Mouse (Mus musculus) intestine, postnatal 0 days (tissue): ENCODE measurements at regions not wholly inside any gene's neighbourhood (a gene's known extent, or its start where the extent isn't known, plus 50 kb on each side); places are given as distances from the start of the nearest gene placed in this dataset.

Source experiments
- ATAC-seq: fragments of 200-750 bp; cut with Nextera tagmentation; 2 replicates; pipeline ENCODE4 v1.8.0; 2017; ENCODE audit warnings: mild to moderate bottlenecking, moderate TSS enrichment, moderate library complexity
- H3K27ac ChIP-seq: fragments of 300-500 bp; sonication (generic); 2 replicates; pipeline ENCODE4 v1.5.1; 2014; ENCODE audit warnings: mild to moderate bottlenecking, low read depth, low read length, moderate library complexity
- H3K27me3 ChIP-seq: fragments of 300-500 bp; sonication (generic); replicated peaks from 2 replicates; pipeline ENCODE4 v1.6.1; 2014; ENCODE audit warnings: low read length, mixed read lengths; ENCODE audit not compliant: control insufficient read depth, insufficient read depth
- H3K36me3 ChIP-seq: fragments of 300-500 bp; sonication (generic); 2 replicates; pipeline ENCODE4 v1.6.1; 2014; ENCODE audit warnings: mild to moderate bottlenecking, moderate library complexity; ENCODE audit not compliant: control insufficient read depth, insufficient read depth
- H3K4me1 ChIP-seq: fragments of 300-500 bp; sonication (generic); replicated peaks from 2 replicates; pipeline ENCODE4 v1.6.1; 2014; ENCODE audit warnings: antibody characterized with exemption, low read length, mixed read lengths; ENCODE audit not compliant: control insufficient read depth, insufficient read depth
- H3K4me2 ChIP-seq: fragments of 300-500 bp; sonication (generic); replicated peaks from 2 replicates; pipeline ENCODE4 v1.6.1; 2014; ENCODE audit warnings: low read depth, mild to moderate bottlenecking, moderate library complexity
- H3K4me3 ChIP-seq: fragments of 300-500 bp; sonication (generic); 2 replicates; pipeline ENCODE4 v1.5.1; 2014; ENCODE audit warnings: low read depth, low read length
- H3K9ac ChIP-seq: fragments of 300-500 bp; sonication (generic); 2 replicates; pipeline ENCODE4 v1.6.1; 2014; ENCODE audit warnings: mild to moderate bottlenecking, low read depth, low read length
- H3K9me3 ChIP-seq: fragments of 300-500 bp; sonication (generic); 2 replicates; pipeline ENCODE4 v1.6.1; 2016; ENCODE audit warnings: mixed run types; ENCODE audit not compliant: control insufficient read depth
- CTCF ChIP-seq: sonication (generic); IDR thresholded peaks from 2 replicates; pipeline ENCODE4 v1.5.1; 2016; ENCODE audit warnings: low read depth, mild to moderate bottlenecking, control low read depth, antibody characterized with exemption, moderate library complexity
- WGBS: fragments of 180-500 bp; shearing (Covaris S2); extraction: QIAGEN DNeasy Blood & Tissue Kit; methylation state at CpG from one replicate; pipeline ENCODE4 v1.1.7; 2014; 5-methylcytosine and 5-hydroxymethylcytosine counted together

DNA sequence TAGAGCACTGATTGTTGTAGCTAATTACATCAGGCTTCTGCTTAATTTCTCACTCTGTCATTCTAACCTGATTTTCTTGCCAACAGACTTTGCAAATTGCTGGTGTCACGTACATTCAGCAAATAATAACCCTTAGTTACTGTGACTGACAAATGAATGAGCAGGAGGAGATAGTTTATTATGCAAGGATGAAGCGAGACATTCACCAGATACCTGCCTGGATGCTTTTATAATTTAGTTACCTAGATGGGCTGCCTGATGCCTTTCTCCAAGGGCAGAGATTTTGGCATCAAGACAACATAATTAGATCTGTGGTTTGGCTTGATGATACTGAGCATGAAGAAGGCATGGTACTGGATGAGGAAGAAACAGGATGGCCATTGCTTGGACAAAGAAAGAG, 233.6 kb downstream of the Fbxo8 start:
- no peaks in the 10 kb centered on the region for H3K4me1 ChIP-seq
- ATAC-seq: no peak
- 74% methylated on average over 2 of the region's 2 CpGs for WGBS
- no peaks in the 10 kb centered on the region for H3K27me3 ChIP-seq
- no peak overlapping the region for H3K4me3 ChIP-seq
- H3K9ac ChIP-seq: no peak overlapping the region
- TF ChIP-seq CTCF: no peak
- no peaks in the 10 kb centered on the region for H3K9me3 ChIP-seq
- no peak overlapping the region for H3K4me2 ChIP-seq
- H3K36me3 ChIP-seq: no peaks in the 10 kb centered on the region
- H3K27ac ChIP-seq: no peak overlapping the region

DNA sequence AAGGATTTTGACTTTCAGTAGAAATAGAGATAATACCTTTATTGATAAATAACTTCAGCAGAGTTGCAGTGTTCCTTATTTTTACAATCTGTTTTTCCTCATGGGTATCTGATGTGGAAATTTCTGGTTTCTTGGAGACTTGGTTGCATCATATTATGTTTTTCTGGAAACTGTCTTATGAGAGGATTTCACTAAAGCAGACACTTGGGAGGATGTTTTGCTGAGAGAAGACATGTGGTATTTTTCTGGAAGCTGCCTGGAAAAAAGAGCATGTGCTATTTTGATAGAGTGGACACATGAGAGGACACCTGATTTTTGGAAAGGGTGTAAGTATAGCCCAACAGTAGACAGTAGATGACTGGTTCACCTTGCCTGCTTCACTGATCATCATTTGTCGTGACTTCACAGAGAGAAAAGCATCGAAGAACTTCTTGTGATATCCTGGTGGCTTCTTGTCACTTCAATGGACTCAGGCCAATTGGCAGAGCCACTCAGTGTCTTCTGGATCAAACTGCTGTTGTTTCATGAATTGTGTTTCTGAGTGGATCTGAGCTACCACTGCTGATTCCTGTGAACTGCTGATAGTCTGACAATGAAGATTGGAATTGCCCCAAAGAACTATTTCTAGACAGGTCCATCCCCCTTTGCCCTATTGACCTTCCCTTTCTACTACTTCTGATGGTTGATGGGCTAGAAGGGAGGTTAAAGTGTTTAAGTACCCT, 238.8 kb downstream of the Fbxo8 start:
- no peak for ATAC-seq
- no peak overlapping the region for H3K27ac ChIP-seq
- no peak for TF ChIP-seq CTCF
- H3K9me3 ChIP-seq: no peaks in the 10 kb centered on the region
- no peaks in the 10 kb centered on the region for H3K27me3 ChIP-seq
- H3K4me2 ChIP-seq: no peak overlapping the region
- H3K4me1 ChIP-seq: no peaks in the 10 kb centered on the region
- no peak overlapping the region for H3K4me3 ChIP-seq
- H3K9ac ChIP-seq: no peak overlapping the region
- WGBS: 75% methylated on average over 2 of the region's 2 CpGs
- H3K36me3 ChIP-seq: no peaks in the 10 kb centered on the region

DNA sequence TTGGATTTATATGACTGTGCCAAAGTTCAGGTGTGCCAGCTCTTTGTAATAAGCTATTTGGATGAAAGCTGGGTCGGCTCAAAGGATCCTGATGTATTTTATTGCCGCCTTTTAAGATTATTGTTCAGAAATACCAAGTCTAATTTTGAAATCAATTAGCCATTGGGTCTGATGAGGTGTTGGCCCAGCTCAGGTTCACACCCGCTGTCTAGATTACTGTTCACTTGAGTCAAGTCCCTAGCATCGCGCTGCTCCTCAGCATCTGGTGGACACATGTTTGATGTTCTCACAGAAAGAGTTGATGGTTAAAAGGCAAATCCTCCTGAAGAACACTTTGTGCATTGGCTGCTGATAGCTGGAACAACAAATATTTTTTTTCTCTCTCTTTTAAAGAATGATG, 281.8 kb downstream of the Fbxo8 start:
- Histone ChIP-seq H3K4me3 (no peak overlapping the region), H3K9me3 (no peaks in the 10 kb centered on the region), H3K4me1 (no peaks in the 10 kb centered on the region), H3K4me2 (no peak overlapping the region), H3K36me3 (no peaks in the 10 kb centered on the region), H3K27ac (no peak overlapping the region), H3K27me3 (no peaks in the 10 kb centered on the region), H3K9ac (no peak overlapping the region)
- no peak for ATAC-seq
- TF ChIP-seq CTCF: no peak
- WGBS: 95% methylated on average over 5 of the region's 5 CpGs

DNA sequence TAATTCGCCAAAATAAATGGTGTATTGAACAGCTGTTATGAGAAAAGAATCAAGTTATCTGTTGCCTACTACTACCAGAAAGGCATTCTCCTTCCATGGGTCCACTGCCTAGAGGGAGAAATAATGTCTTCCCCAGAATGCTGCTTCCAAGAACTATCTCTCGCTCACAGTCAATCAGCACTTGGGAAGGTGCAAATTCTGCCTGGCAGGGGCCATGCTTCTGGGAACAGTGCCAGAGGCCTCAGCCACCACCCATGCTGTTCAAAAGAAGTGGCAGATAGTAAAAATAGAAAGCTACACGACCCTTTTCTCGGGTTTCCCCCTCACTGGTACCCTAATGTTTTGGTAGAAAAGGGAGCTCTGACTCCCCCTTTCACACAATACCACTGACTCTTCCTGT, 282.2 kb downstream of the Fbxo8 start:
- Histone ChIP-seq H3K27ac (no peak overlapping the region), H3K27me3 (no peaks in the 10 kb centered on the region), H3K9ac (no peak overlapping the region), H3K4me1 (no peaks in the 10 kb centered on the region), H3K4me3 (no peak overlapping the region), H3K36me3 (no peaks in the 10 kb centered on the region), H3K9me3 (no peaks in the 10 kb centered on the region), H3K4me2 (no peak overlapping the region)
- TF ChIP-seq CTCF: no peak
- ATAC-seq: no peak
- 48% methylated on average over 4 of the region's 4 CpGs for WGBS

DNA sequence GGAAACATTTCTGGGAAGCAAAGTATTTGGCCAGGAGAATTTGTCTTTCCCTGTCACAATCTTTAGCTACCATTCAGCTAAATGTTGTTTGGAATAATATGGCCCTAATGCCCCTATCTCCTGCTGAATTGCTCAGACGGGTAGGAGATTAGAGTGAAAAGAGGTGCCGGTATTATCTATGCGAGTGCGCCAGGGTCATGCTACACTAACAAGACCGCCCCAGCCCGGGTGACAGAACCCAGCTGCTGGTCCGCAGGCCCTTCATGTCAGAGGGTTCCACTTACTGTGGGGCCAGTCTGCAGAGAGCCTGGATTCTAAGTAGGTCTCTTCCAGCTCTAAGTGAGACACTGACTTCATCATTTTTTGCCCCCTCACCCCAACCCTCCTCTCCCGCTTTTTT, 332.6 kb downstream of the Fbxo8 start:
- 19% methylated on average over 8 of the region's 8 CpGs for WGBS
- H3K36me3 ChIP-seq: no peaks in the 10 kb centered on the region
- H3K27me3 ChIP-seq: no peaks in the 10 kb centered on the region
- H3K4me1 ChIP-seq: no peaks in the 10 kb centered on the region
- no peak overlapping the region for H3K27ac ChIP-seq
- H3K4me3 ChIP-seq: no peak overlapping the region
- H3K9ac ChIP-seq: no peak overlapping the region
- TF ChIP-seq CTCF: no peak
- H3K4me2 ChIP-seq: no peak overlapping the region
- ATAC-seq: no peak
- H3K9me3 ChIP-seq: no peaks in the 10 kb centered on the region

DNA sequence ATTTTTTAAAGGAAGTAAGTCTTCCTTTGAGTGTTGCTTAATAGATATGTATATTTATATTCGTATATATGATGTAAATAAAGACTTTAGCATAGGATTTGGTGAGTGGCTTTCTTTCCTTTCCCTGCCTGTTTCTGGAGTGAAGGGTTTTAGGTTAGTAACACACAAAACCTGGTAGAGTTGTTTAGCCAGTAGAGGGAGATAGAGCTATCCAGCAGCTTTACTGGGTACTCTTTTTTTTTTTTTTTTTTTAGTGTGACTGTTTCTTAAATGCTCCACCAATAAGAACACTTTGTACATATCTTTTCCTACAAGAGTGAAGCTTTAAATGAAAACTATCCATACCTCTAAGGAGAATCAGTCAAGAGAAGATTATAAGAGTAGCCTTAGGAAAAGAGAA, 333.3 kb downstream of the Fbxo8 start:
- no peak for ATAC-seq
- WGBS: 22% methylated on average over 1 of the region's 1 CpGs
- H3K4me1 ChIP-seq: no peaks in the 10 kb centered on the region
- H3K9ac ChIP-seq: no peak overlapping the region
- H3K27ac ChIP-seq: no peak overlapping the region
- H3K36me3 ChIP-seq: no peaks in the 10 kb centered on the region
- no peak overlapping the region for H3K4me2 ChIP-seq
- H3K27me3 ChIP-seq: no peaks in the 10 kb centered on the region
- peak; percentile 64 for TF ChIP-seq CTCF
- H3K4me3 ChIP-seq: no peak overlapping the region
- no peaks in the 10 kb centered on the region for H3K9me3 ChIP-seq

DNA sequence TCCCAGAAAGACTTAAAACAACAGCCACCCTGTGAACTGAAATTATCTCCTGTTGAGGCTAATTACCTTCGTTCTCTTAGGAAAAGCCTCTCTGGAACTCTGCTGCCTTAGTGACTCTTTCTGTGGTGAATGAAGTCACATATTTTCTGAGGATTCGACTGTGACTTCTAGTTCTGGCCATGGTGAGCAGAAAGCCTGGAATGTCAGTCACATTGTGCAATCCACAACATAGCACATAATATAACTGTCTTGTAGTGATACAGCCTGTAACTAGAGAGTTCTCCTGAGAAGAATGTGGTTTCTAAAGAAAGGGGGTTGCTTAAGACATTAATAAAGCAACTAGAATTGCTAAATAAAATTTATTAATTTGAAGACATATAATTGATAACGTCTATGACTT, 342.7 kb downstream of the Fbxo8 start:
- Histone ChIP-seq H3K4me2 (no peak overlapping the region), H3K36me3 (no peaks in the 10 kb centered on the region), H3K4me1 (no peaks in the 10 kb centered on the region), H3K27ac (no peak overlapping the region), H3K27me3 (no peaks in the 10 kb centered on the region), H3K9me3 (no peaks in the 10 kb centered on the region), H3K4me3 (no peak overlapping the region), H3K9ac (no peak overlapping the region)
- no peak for TF ChIP-seq CTCF
- ATAC-seq: no peak
- WGBS: 46% methylated on average over 3 of the region's 3 CpGs
